Mouse (Mus musculus): ENCODE measurements around the gene Abhd13.
A peak's percentile ranks its signal among the peaks of the same experiment; 100 is the strongest.

Gene Abhd13

DNA sequence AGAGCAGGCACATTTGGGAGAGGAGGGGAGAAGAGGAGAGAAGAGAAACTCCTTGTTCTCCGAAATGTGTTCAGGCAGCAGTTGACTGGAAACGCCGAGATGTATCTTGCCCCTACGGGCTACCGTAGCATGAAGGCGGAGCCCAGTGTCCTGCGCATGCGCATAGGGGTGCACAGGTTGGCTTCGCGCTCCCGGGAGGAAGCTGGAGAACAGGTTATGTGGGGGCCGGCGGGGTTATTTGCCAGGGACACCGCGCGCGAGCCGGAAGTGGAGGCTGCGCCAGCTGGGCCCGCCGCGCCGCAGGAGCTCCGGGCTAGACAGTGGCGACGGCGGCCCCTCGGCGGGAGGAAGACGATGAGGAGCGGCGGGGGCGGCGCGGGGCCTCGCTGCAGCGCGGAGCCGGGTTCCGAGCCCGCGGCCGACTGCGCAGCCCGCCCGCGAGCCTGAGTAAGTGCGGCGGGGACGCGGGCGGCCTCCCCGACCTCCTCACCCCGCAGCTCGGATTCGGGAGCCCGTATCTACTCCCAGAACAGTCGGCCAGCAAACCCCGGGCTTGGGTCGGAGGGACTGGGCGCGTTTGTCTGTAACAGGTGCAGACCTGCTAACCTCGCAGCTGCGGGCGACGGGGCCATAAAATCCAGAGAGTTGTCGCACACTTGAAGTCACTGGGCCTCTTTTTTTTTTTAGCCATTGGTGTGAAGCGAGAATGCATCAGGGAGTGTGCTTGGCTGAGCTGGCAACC, at the start of gene Abhd13, which contains the start of gene Lig4:
Gene Abhd13 (plus strand): TSS at position 135 of the 742 bp plus-strand sequence.
Gene Lig4 (minus strand): TSS at position 114 of the 742 bp plus-strand sequence.
- peak; percentile 98 to 99 for DNase-seq

DNA sequence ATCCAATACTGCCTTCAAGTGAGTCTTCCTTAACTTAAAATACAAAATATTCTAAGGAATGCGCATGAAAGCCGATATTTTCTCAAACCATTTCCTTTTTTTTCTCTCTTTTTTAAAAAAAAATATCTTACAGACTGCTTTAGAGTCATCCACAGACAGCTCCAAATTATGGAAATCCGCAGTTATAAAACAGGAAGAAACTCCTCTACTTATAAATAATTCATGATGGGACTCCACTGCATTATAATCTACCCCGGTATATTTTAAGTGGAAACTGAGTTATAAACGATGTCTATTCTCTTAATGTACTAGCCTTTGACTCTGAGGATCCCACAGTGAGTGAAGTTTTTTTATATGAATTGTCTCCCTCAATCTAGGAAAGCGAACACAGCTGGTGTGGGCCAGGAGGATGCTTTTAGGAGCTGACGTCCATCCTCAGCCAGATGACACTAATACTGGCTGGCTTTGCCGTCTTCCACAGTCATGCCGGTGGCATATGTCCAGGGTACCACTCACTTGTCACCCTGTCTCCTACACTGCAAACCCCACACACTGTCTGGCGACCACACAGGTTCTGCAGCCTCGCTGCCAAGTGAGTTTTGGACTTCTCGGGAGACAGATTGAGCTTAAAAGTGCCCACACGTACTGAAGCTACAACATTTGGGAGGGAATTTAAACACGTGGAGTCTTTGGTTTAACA, 47.6 kb upstream of the Abhd13 start:
- no peak for DNase-seq

GRCm38 (mm10) chr8:9932711-9933110, 44.8 kb upstream of the Abhd13 start:
- DNase-seq = no peak

- peak; percentile 10 to 36 for DNase-seq
Measured at GRCm38 (mm10) chr8:9934891-9935565, 42.5 kb upstream of the Abhd13 start.

DNA sequence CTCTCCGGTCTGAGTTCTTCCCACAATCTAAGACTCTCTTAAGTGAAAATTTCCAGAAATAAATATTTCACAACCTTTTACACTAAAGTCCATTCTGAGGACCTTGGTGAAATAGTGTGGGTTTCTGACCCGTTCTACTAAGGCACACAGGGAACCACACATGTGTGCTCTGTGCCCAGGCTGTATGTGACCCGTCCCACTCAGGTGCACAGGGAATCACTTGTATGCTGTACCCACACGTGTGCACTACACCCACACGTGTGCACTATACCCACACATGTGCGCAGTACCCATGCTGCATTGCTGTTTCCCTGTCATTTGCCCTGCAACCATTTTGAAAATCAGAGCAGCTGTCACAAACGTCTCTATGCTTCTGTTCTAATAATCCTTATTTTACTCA, 41.9 kb upstream of the Abhd13 start:
- no peak for DNase-seq

DNA sequence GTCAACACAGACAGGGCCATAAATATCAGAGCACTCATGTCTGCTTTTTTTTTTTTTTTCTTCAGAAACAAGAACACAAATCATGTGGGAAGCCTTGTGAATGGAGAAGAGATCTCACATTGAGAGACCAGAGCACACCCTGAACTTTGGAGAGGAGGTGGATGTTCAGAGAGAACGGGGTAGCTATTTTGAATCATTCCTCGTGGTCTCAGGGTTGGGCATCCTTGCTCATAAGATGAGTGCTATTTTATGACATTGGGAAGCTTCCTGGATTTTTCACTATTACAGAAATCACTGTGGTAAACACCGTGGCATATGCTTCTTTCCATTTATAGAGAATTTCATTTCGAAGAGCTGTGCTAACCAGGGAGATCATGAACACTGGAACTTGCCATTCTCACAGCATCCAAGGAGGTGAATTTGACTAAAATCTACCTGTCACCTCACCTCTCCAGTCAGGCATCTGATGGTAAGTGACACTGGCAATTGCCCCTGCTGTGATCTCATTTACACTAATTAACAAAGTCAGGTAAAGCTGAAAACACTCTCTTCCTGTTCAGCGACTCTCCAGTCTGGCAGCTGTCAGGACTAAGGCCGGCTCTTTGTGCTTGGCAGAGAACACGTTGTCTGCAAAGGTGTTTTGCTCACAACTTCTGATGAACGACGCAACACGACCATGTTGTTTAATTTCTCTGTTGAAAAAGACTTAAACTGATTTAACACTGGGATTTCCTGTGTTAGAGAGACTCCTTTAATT, 28.2 kb upstream of the Abhd13 start:
- DNase-seq = no peak

GRCm38 (mm10) chr8:9958338-9958737, 19.2 kb upstream of the Abhd13 start:
- DNase-seq = no peak

GRCm38 (mm10) chr8:9959919-9960318, 17.6 kb upstream of the Abhd13 start:
- DNase-seq = no peak

GRCm38 (mm10) chr8:9971866-9972265, 5.6 kb upstream of the Abhd13 start:
- no peak for DNase-seq

DNA sequence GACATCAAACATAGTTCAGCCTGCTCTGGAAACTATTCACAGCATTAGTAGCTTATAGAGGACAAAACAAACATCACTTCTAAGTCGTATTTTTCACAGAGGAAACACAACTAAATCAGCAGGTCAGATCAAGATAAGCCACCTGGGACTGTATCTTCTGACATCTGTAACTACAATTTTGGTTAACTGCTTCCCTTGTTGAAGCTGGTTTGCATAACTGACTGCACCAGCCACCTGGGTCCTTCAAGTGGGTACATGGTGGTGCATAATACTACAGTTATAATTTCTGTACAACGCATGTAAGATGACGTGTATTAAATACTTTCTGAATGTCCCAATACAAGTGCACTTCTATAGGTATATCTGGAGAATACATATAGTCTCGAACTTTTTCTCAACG, 2.2 kb upstream of the Abhd13 start:
- no peak for DNase-seq

GRCm38 (mm10) chr8:9975898-9976611, 1.5 kb upstream of the Abhd13 start:
- peak; percentile 99 for DNase-seq

DNA sequence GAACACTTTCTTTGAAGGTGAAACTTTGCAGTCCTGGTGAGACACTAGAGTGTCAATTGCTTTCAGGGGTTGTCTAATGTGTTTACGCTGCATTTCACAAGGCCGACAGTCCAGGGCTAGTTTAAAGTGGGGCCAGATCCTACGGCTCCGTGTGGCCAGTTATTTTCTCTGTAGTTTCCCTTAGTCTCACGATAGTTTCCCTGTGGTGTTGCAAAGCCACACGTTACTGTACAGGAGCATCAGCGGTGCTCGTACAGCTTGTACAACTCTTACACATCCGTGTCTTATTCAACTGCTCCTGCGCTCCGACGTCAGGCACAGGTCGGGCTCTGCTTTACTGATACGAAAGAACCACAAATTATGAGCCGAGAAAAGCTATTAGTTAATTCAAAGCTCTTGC, 491 bp upstream of the Abhd13 start:
- peak in 1 of 2 experiments; percentile 13 for DNase-seq

DNA sequence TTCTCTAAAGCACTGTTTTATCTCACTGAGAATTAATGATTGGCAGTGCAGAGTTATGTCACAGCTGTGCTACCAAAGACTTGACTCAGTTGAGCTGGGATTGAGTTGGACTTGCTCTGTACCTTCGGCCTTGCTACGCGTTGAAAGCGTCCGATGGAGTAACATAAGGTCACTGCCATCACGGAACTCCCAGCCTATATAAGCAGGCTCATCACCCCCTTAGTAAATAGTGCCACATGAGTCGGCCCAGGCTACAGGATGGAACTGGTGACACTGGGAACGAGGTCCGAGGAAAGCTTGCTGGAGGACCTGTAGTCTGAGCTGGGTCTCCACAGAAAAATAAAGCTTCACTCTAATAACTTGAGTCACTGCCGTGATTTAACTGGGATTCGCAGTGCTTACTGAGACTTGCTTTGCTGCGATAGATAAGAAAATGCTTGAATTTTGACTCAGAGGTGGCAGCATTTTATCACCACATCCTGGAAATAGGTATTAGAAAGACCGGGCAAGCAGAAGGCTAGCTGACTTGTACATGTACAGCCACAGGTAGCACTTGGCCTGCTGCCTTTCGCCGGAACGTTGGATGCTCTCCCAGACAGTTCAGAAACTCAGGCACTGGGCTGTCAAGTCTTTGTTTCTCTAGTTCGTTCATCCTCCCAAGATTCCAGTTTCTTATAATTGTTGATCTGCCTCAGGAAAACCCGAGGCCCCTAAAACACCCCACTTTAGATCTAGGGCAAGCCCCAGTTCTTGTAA, 1.1 kb downstream of the Abhd13 start:
- peak; percentile 4 to 25 for DNase-seq

DNA sequence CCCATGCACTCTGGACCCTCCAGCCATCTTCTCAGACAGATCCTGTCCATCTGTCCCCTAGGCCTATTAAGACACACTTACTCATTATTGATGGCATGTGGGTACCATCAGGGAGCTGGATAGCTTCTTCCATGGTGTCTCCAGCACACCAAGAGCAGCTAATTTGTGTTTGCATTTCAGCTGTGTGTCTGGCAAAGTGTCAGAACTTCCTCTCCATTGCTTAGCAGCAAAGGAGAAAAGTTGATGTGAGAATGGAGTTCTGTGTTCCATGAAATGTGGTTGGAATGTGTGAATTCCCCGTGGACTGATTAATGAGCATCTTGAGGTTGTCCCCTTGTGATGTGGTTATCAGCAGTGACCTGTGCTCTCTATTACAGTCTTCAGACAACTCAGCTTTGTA, 2.2 kb downstream of the Abhd13 start:
- no peak for DNase-seq

DNA sequence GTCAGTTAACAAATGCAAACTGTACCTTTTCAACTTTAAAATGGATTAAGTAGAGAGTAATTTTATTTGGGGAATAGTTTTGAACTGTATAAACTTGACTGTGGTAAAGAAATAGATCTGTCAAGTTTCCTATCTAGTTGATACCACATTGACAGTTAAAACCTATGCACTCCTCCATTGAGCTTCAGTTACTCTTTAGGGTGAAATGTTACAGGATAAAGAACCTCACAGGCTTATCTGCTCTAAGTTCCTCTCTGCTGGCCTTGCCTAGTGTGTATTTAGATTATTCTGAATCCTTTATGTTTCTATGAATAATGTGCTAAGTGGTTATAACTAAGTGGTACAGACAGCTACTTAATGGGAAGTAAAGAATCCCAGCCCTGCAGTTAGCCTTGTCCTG, 2.7 kb downstream of the Abhd13 start:
- DNase-seq = no peak

- no peak for DNase-seq
Measured at GRCm38 (mm10) chr8:10004115-10004514, 26.6 kb downstream of the Abhd13 start.

DNA sequence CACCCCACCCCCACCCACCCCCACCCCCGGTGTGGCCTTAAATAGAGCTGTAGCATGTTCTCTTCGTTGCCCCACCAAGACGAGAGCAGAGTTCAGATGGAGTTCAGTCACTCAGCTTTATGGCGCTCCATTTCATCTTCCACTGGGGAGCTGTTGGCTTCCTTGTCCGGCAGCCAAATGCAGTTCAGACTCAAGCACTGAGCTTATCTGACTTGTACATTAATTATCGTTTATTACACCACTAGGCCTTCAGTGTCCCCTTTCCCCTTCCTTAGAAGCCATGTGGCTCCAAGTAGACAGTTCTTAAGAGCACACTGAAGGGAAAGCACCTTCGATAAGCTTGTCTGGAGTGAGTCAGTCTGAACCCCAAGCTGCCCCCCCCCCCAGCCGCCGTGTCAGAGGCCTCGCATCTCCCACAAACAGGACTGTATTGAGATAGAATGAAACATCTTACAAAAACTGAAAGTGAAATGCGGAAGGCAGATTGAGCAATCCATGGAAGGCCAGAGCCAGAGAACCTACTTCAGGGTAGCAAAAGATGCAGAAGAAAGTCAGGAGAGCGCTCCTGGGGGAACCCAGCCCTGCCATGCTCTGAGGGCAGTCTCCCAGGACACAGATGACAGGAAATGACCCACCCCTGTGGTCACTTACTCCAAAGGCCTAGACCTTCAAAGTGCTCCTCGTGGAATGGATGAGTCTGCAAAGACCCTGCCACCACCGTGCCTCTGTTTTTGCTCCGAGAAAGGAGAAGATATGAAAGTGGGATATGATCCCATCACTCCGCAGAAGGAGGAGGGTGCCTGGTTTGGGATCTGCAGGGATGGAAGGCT, 28.9 kb downstream of the Abhd13 start, which contains the start of gene Tnfsf13b:
Gene Tnfsf13b (plus strand): TSS at position 312 of the 830 bp plus-strand sequence.
- DNase-seq = peak; percentile 7 to 15

GRCm38 (mm10) chr8:10006986-10007659, 29.6 kb downstream of the Abhd13 start:
- DNase-seq = peak in 1 of 2 experiments; percentile 11

DNA sequence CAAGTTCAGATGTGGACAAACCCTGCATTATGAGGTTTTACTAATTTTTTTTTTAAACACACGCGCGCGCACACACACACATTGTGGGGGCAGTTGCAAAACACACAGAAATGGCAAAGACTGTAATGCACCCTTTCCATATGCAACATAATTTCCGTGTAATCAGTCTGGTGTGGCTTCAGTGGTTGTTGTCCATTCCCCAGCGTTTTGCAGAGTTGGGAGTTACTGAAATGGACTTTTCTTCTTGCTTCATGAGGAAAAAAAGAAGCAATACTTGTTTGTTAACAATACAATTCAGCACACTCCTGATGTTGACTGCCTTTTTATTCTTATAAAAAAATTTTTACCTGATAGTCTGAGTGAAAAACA, 30.1 kb downstream of the Abhd13 start:
- no peak for DNase-seq

- DNase-seq = no peak
Measured at GRCm38 (mm10) chr8:10016252-10016651, 38.7 kb downstream of the Abhd13 start.

Data from kidney, adult 8-10 months (tissue).